Mouse (Mus musculus): ENCODE results near the gene Abcc2.
A peak's percentile ranks its signal among the peaks of the same experiment; 100 is the strongest.

Abcc2 gene

DNA sequence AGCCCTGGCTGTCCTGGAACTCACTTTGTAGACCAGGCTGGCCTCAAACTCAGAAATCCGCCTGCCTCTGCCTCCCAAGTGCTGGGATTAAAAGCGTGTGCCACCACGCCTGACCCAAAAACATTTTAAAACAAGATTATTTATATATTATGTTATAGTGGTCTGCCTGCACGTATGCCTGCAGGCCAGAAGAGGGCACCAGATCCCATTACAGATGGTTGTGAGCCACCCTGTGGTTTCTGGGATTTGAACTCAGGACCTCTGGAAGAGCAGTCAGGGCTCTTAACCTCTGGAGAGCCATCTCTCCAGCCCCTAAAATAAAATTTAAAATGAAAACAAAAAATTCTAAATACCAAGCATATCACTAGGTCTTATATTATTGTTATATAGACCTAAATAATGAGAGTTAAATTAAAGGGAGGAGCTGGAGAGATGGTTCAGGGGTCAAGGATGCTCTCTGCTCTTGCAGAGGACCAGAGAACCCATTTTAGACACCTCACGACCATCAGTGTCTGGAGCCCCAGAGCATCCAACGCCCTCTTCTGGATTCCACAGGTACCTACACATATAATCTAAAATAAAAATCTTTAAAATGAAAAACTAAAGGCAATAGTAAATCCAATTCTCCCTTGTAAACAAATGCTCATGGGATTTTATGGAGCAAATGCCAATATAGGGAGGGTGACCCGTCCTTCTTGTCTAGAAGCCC, 71.0 kb downstream of the Abcc2 start:
- DNase-seq (ENCODE audit: low spot score in 2 of 2) = no peak

- no peak for DNase-seq (ENCODE audit: low spot score in 2 of 2)
Measured at GRCm38 (mm10) chr19:43857347-43857746, 75.4 kb downstream of the Abcc2 start.

DNA sequence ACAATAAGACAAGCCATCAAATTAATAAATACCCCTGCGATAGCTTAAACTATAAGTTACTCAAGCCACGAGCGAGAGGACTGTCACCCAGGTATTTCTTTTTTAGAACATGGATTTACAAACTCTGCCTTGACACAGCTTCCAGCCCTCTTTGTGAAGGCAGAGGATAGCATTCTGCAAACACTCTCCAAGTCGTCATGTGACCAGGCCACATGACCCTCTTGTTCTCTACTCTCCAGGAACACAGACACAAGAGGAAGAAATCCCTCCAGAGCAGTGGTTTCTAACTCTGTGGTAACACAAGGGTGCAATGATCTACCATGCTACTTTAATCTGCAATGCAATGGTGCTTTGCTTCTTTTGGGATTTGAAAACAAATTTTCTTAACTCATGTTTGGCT, 88.4 kb downstream of the Abcc2 start:
- DNase-seq (ENCODE audit: low spot score in 2 of 2) = no peak

GRCm38 (mm10) chr19:43874351-43874750, 92.4 kb downstream of the Abcc2 start:
- no peak for DNase-seq (ENCODE audit: low spot score in 2 of 2)

- no peak for DNase-seq (ENCODE audit: low spot score in 2 of 2)
Measured at GRCm38 (mm10) chr19:43875996-43876395, 94.0 kb downstream of the Abcc2 start.

DNA sequence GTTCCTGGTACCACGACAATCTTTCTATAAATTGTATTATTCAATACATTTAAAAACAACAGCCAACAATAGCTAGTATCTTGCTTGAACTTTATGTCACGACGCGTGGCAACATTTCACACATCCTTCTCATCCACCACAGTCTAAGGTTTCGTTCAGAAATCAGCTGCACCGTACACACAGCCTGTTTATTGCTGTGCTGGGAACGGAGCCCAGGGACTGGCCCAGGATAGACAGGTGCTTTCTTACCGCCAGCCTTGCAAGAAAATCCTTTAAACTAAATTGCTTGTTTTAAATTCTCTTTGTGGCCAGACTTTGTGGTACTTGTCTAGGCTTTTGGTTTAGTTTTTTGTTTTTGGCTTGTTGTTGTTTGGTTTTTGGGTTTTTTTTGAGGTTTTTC, 95.4 kb downstream of the Abcc2 start:
- DNase-seq (ENCODE audit: low spot score in 2 of 2) = no peak

DNA sequence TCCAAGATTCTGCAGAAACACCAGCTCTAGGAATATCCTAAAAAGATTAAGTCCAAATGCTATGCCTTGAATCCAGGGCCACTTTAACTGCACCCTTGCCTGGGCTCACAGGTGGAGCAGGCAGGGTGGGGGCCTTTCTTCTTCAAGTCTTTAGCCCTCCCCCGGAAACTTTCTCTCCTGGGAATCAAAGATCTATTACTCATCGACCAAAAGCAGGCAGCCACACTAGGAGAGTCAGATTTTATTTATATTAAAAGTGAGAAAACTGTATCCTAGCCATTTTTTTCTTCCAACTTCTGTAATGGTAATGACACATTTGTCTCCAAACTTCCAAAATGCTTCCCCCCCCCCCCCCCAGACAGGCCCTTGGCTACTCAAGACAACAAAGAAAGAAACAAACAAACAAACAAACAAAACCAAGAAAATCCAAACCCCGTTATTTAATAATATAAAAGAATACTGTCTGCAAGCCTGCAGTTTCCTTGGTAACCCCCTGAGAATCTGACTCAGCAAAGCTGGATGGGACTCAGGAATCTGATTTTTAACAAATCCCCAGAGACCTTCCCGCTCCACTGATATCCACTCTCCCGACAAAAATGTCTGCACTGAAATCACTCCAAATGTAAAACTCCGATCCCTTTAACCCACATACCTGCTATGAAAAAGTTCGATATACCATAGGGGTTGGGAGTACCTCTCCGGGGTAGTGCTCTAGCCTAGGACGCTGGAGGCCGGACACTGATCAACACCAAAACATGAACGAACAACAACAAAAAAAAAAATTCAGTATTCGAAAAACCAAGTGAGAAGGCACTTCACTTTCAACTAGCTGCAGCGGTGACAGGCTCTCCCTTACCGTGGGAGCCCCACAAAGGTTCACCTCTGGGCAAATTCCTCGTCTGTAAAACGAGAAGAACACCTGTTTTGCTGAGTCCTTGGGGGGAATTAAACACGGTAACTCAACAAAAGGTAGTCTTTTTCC, 96.4 kb downstream of the Abcc2 start:
- DNase-seq (ENCODE audit: low spot score in 2 of 2) = no peak

DNA sequence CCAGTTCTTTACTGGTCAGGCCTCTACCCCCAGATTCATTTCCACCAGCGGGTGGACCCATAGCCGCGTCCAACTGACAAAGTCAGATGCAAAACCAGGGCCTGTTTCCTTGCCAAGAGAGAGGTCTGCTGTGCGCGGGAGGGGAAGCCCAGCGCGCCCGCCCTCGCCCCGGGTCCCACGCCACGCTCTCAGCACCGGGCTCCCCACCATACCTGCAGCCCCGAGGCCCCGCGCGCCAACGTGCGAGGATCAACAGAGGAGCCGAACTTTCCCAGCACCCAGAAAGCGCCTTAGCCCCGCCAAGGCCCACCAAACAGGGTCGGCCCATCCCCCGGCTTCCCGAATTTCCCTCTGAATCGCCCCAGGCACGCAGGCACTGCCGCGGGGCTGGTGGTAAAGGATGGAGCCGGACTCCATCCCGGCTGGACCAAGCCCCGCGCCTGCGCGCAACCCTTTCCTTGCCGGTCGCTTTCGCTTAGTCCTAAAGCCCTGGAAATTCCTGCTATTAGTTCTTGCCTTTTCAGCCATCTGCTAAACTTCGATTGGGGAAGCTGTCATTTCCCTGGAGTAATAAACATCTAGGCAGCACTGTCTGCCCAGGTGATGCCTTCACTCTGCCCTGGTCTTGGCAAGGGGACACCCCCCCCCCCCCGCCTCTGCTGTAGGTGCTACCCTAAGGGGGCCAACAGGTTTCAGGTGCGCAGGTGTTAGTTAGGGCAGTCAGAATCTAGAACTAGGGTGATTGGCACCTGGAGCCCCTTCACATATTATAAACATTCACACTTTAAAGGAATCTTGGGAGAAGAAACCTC, 97.6 kb downstream of the Abcc2 start:
- DNase-seq (ENCODE audit: low spot score in 2 of 2) = no peak

GRCm38 (mm10) chr19:43880420-43880819, 98.4 kb downstream of the Abcc2 start:
- no peak for DNase-seq (ENCODE audit: low spot score in 2 of 2)

DNA sequence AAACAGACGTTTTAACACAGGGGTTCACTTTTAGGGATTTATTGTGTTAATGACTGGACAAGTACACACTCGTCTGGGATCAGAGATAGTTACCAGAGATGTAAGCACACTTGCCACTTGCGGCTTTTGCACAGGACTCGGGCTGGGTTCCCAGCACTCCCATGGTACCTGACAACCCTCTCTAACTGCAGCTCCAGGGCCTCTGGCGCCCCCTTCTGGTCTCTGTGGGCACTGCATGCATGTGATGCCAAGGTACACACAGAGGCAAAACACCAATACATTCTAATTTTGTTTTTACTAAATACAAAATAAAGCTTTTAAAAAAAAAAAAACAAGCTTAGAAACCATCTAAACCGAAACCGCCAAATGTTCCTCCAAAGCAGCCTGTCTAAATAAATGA, 99.6 kb downstream of the Abcc2 start:
- DNase-seq (ENCODE audit: low spot score in 2 of 2) = no peak

DNA sequence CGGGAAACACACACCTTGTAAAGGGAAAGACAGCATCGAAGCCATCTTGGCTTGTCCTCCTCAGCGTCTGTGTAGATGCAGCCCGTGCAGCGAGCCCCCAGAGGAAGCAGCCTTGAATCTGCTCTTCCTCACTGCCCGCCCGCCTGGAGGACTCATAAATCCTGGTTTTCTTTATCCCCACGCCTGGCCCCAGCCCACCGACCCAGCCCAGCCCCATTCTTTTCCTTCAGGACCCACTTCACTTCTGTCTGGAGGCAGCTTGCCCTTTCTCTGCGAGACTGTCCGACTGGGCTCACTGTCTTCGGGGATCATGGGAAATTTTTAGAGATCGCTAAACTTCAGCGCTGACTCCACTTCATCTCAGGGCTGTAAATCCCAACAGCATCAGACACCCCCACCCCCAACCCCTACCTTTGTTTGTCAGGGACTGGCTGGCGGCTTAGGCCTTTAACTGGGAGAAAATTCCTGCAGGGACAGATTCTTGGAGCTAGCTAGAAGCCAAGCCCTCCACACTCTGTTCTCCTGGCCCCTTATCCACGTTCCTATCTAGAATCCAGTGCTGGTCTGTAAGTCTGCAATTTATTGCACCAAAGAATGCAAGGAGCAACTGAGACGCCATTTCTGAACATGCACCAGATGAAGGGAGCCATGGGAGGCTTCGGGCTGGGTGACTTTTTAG, 101.0 kb downstream of the Abcc2 start:
- no peak for DNase-seq (ENCODE audit: low spot score in 2 of 2)

- peak in 1 of 2 experiments; percentile 5 for DNase-seq (ENCODE audit: low spot score in 2 of 2)
Measured at GRCm38 (mm10) chr19:43884668-43885498, 102.9 kb downstream of the Abcc2 start.

- no peak for DNase-seq (ENCODE audit: low spot score in 2 of 2)
Measured at GRCm38 (mm10) chr19:43886371-43887099, 104.5 kb downstream of the Abcc2 start.

GRCm38 (mm10) chr19:43887242-43887641, 105.2 kb downstream of the Abcc2 start:
- DNase-seq (ENCODE audit: low spot score in 2 of 2) = no peak

GRCm38 (mm10) chr19:43887725-43888124, 105.7 kb downstream of the Abcc2 start:
- no peak for DNase-seq (ENCODE audit: low spot score in 2 of 2)
